Mouse (Mus musculus) liver, embryonic 14.5 days (tissue): ENCODE results near the gene Gpc6. TPM values are rescaled to one million over a fixed set of nuclear protein-coding genes. Genes with fewer than 3 reads are reported as not detected.

Source experiments
- ATAC-seq: fragments of 200-750 bp; cut with Nextera tagmentation; 2 replicates; pipeline ENCODE4 v1.8.0; 2017; ENCODE audit warnings: moderate number of reproducible peaks, mild to moderate bottlenecking, moderate library complexity; ENCODE audit not compliant: insufficient read depth
- DNase-seq, 3 experiments: peaks; one replicate each; pipeline ENCODE4 v3.0.0-alpha.2; 2012 to 2013; ENCODE audit warnings: low read depth in 3 of 3, low spot score in 3 of 3
- H3K27ac ChIP-seq: fragments of 300-500 bp; sonication (generic); 2 replicates; pipeline ENCODE4 v1.5.1; 2014; ENCODE audit warnings: moderate library complexity, mild to moderate bottlenecking, control low read depth, inconsistent platforms
- H3K27me3 ChIP-seq: fragments of 300-500 bp; sonication (generic); 2 replicates; pipeline ENCODE4 v1.6.1; 2014; ENCODE audit warnings: mild to moderate bottlenecking, low read length, moderate library complexity; ENCODE audit not compliant: control insufficient read depth, insufficient read depth
- H3K36me3 ChIP-seq: fragments of 300-500 bp; sonication (generic); replicated peaks from 2 replicates; pipeline ENCODE4 v1.6.1; 2014; ENCODE audit warnings: low read depth; ENCODE audit not compliant: control insufficient read depth, insufficient read depth
- H3K4me1 ChIP-seq, 2 experiments: fragments of 200-500 bp in 1 of 2; fragments of 300-500 bp in 1 of 2; sonication (generic) in 1 of 2; replicated peaks; 2 replicates each; pipeline ENCODE4 v1.6.1; 2012 to 2014; ENCODE audit warnings: antibody characterized with exemption in 1 of 2, inconsistent platforms in 1 of 2, low read length in 1 of 2; ENCODE audit not compliant: control insufficient read depth in 2 of 2, insufficient read depth in 2 of 2
- H3K4me2 ChIP-seq: fragments of 300-500 bp; sonication (generic); 2 replicates; pipeline ENCODE4 v1.6.1; 2014; ENCODE audit warnings: low read depth, mild to moderate bottlenecking, control low read depth, moderate library complexity
- H3K4me3 ChIP-seq, 2 experiments: fragments of 200-500 bp in 1 of 2; fragments of 300-500 bp in 1 of 2; sonication (generic) in 1 of 2; 2 replicates each; pipeline ENCODE4 v1.5.1; 2012 to 2014; ENCODE audit warnings: low read depth in 2 of 2, low read length in 2 of 2, mild to moderate bottlenecking in 2 of 2, control low read depth in 1 of 2, inconsistent platforms in 1 of 2, moderate library complexity in 1 of 2; ENCODE audit not compliant: insufficient read depth in 1 of 2
- H3K9ac ChIP-seq: fragments of 300-500 bp; sonication (generic); replicated peaks from 2 replicates; pipeline ENCODE4 v1.6.1; 2014; ENCODE audit warnings: mild to moderate bottlenecking, control low read depth, moderate library complexity
- H3K9me3 ChIP-seq: fragments of 300-500 bp; sonication (generic); 2 replicates; pipeline ENCODE4 v1.6.1; 2016; ENCODE audit warnings: low read length, mixed read lengths; ENCODE audit not compliant: control insufficient read depth
- CTCF ChIP-seq: IDR thresholded peaks from 2 replicates; pipeline ENCODE4 v1.5.1; 2016; ENCODE audit warnings: antibody characterized with exemption, low read depth, control low read depth
- EP300 ChIP-seq: IDR thresholded peaks from 2 replicates; pipeline ENCODE4 v1.6.1; 2016; ENCODE audit warnings: antibody characterized with exemption, low read depth
- WGBS: fragments of 180-500 bp; shearing (Covaris S2); extraction: QIAGEN DNeasy Blood & Tissue Kit; methylation state at CpG from one replicate; pipeline ENCODE4 v1.1.7; 2014; ENCODE audit not compliant: insufficient replicate concordance; 5-methylcytosine and 5-hydroxymethylcytosine counted together
- polyA plus RNA-seq, 2 experiments: library from polyadenylated mRNA; depleted of rRNA in 1 of 2; stranded (reverse) in 1 of 2; unstranded in 1 of 2; fragments of >200 nt; fragmentation: Nextera tagmentation in 1 of 2; extraction: Ambion mirVana in 1 of 2; gene quantifications; 2 replicates each; pipeline versions ENCODE4 v1.2.1 to v1.2.3; 2012 to 2014

The Gpc6 gene
- polyA plus RNA-seq, 2 experiments: 0.97 to 2.3 TPM

- Histone ChIP-seq H3K9me3 (no peaks in the 10 kb centered on the region), H3K9ac (no peak overlapping the region), H3K4me3 (no peak overlapping the region), H3K27ac (no peak overlapping the region), H3K27me3 (no peaks in the 10 kb centered on the region), H3K4me1 (no peaks in the 10 kb centered on the region), H3K36me3 (no peaks in the 10 kb centered on the region), H3K4me2 (no peak overlapping the region)
- ATAC-seq (no peak), DNase-seq (no peak)
- 58% methylated on average over 4 of the region's 4 CpGs for WGBS
- no peak for TF ChIP-seq EP300
- TF ChIP-seq CTCF: peak; percentile 34
Measured at GRCm38 (mm10) chr14:117831731-117832130, 906.6 kb downstream of the Gpc6 start.

- Histone ChIP-seq H3K27ac (no peak overlapping the region), H3K4me1 (no peaks in the 10 kb centered on the region), H3K4me3 (no peak overlapping the region), H3K9ac (no peak overlapping the region), H3K27me3 (no peaks in the 10 kb centered on the region), H3K4me2 (no peak overlapping the region), H3K36me3 (no peaks in the 10 kb centered on the region), H3K9me3 (no peaks in the 10 kb centered on the region)
- DNase-seq (no peak), ATAC-seq (no peak)
- TF ChIP-seq CTCF (no peak), EP300 (no peak)
- WGBS: 73% methylated on average over 6 of the region's 6 CpGs
Measured at GRCm38 (mm10) chr14:117835506-117835905, 910.4 kb downstream of the Gpc6 start.

- no peak for ATAC-seq
- Histone ChIP-seq H3K36me3 (no peaks in the 10 kb centered on the region), H3K4me1 (no peaks in the 10 kb centered on the region), H3K4me2 (no peak overlapping the region), H3K9me3 (no peaks in the 10 kb centered on the region), H3K9ac (no peak overlapping the region), H3K27me3 (no peaks in the 10 kb centered on the region), H3K27ac (no peak overlapping the region), H3K4me3 (no peak overlapping the region)
- TF ChIP-seq CTCF (no peak), EP300 (no peak)
- no peak for DNase-seq
- WGBS: 60% methylated on average over 4 of the region's 4 CpGs
Measured at GRCm38 (mm10) chr14:117837021-117837420, 911.9 kb downstream of the Gpc6 start.

GRCm38 (mm10) chr14:117837715-117838114 is 912.6 kb downstream of the Gpc6 start:
- no peaks in the 10 kb centered on the region for H3K27me3 ChIP-seq
- DNase-seq: no peak
- H3K9ac ChIP-seq: no peak overlapping the region
- H3K27ac ChIP-seq: no peak overlapping the region
- H3K36me3 ChIP-seq: no peaks in the 10 kb centered on the region
- no peak for ATAC-seq
- TF ChIP-seq EP300: no peak
- TF ChIP-seq CTCF: no peak
- no peak overlapping the region for H3K4me2 ChIP-seq
- H3K4me1 ChIP-seq: no peaks in the 10 kb centered on the region
- H3K9me3 ChIP-seq: no peaks in the 10 kb centered on the region
- 56% methylated on average over 3 of the region's 3 CpGs for WGBS
- H3K4me3 ChIP-seq: no peak overlapping the region

- TF ChIP-seq CTCF (no peak), EP300 (no peak)
- no peak for DNase-seq
- Histone ChIP-seq H3K4me2 (no peak overlapping the region), H3K27ac (no peak overlapping the region), H3K36me3 (no peaks in the 10 kb centered on the region), H3K4me3 (no peak overlapping the region), H3K27me3 (no peaks in the 10 kb centered on the region), H3K4me1 (no peaks in the 10 kb centered on the region), H3K9me3 (no peaks in the 10 kb centered on the region), H3K9ac (no peak overlapping the region)
- WGBS: 54% methylated on average over 4 of the region's 4 CpGs
- ATAC-seq: no peak
Measured at GRCm38 (mm10) chr14:117841211-117841610, 916.1 kb downstream of the Gpc6 start.
